Mouse (Mus musculus): ENCODE measurements around the gene S100a2. TPM values are rescaled to one million over a fixed set of nuclear protein-coding genes. Genes with fewer than 3 reads are reported as not detected.
A peak's percentile ranks its signal among the peaks of the same experiment; 100 is the strongest.

The S100a2 gene
- total RNA-seq (2022) = not detected

- no peak for DNase-seq (ENCODE audit: low spot score in 2 of 2)
Observed at GRCm38 (mm10) chr3:90589947-90590346, at the start of gene S100a2. Gene S100a2 (plus strand): TSS chr3:90590247.

- peak; percentile 52 to 76 for DNase-seq (ENCODE audit: low spot score in 2 of 2)
Observed at GRCm38 (mm10) chr3:90540904-90541303, 49.1 kb upstream of the S100a2 start.

- no peak for DNase-seq (ENCODE audit: low spot score in 2 of 2)
Observed at GRCm38 (mm10) chr3:90549676-90550420, 40.2 kb upstream of the S100a2 start.

- no peak for DNase-seq (ENCODE audit: low spot score in 2 of 2)
Observed at GRCm38 (mm10) chr3:90550421-90550790, 39.6 kb upstream of the S100a2 start.

GRCm38 (mm10) chr3:90552231-90552630 lies 37.8 kb upstream of the S100a2 start:
- DNase-seq (ENCODE audit: low spot score in 2 of 2) = no peak

- peak; percentile 61 to 69 for DNase-seq (ENCODE audit: low spot score in 2 of 2)
Observed at GRCm38 (mm10) chr3:90555954-90556353, 34.1 kb upstream of the S100a2 start.

- DNase-seq (ENCODE audit: low spot score in 2 of 2) = no peak
Observed at GRCm38 (mm10) chr3:90560008-90560628, 29.9 kb upstream of the S100a2 start, which contains the start of gene S100a3. Gene S100a3 (plus strand): TSS chr3:90560578.

GRCm38 (mm10) chr3:90574691-90575090 lies 15.4 kb upstream of the S100a2 start:
- DNase-seq (ENCODE audit: low spot score in 2 of 2) = no peak

GRCm38 (mm10) chr3:90575320-90575719 lies 14.7 kb upstream of the S100a2 start:
- no peak for DNase-seq (ENCODE audit: low spot score in 2 of 2)

GRCm38 (mm10) chr3:90576351-90577001 lies 13.6 kb upstream of the S100a2 start:
- DNase-seq (ENCODE audit: low spot score in 2 of 2) = no peak

- no peak for DNase-seq (ENCODE audit: low spot score in 2 of 2)
Observed at GRCm38 (mm10) chr3:90579433-90579832, 10.6 kb upstream of the S100a2 start.

- no peak for DNase-seq (ENCODE audit: low spot score in 2 of 2)
Observed at GRCm38 (mm10) chr3:90581141-90581540, 8.9 kb upstream of the S100a2 start.

GRCm38 (mm10) chr3:90582156-90582555 lies 7.9 kb upstream of the S100a2 start:
- no peak for DNase-seq (ENCODE audit: low spot score in 2 of 2)

- DNase-seq (ENCODE audit: low spot score in 2 of 2) = no peak
Observed at GRCm38 (mm10) chr3:90582556-90582955, 7.5 kb upstream of the S100a2 start.

- DNase-seq (ENCODE audit: low spot score in 2 of 2) = no peak
Observed at GRCm38 (mm10) chr3:90583893-90584292, 6.2 kb upstream of the S100a2 start.

GRCm38 (mm10) chr3:90585595-90585994 lies 4.5 kb upstream of the S100a2 start:
- DNase-seq (ENCODE audit: low spot score in 2 of 2) = peak; percentile 57 to 61

- DNase-seq (ENCODE audit: low spot score in 2 of 2) = no peak
Observed at GRCm38 (mm10) chr3:90586016-90586643, 3.9 kb upstream of the S100a2 start.

- no peak for DNase-seq (ENCODE audit: low spot score in 2 of 2)
Observed at GRCm38 (mm10) chr3:90586906-90587305, 3.1 kb upstream of the S100a2 start.

- peak in 1 of 2 experiments; percentile 44 for DNase-seq (ENCODE audit: low spot score in 2 of 2)
Observed at GRCm38 (mm10) chr3:90587361-90588101, 2.5 kb upstream of the S100a2 start.

- no peak for DNase-seq (ENCODE audit: low spot score in 2 of 2)
Observed at GRCm38 (mm10) chr3:90589390-90589789, 657 bp upstream of the S100a2 start.

GRCm38 (mm10) chr3:90594466-90594865 lies 4.4 kb downstream of the S100a2 start:
- DNase-seq (ENCODE audit: low spot score in 2 of 2) = no peak

All from layer of hippocampus, adult 8-10 months (tissue).